Mouse (Mus musculus): ENCODE data around the gene Zfp786. TPM values are rescaled to one million over a fixed set of nuclear protein-coding genes. Genes with fewer than 3 reads are reported as not detected.
"Not testable (repeated sequence)": the region's sequence is repeated elsewhere in the genome, so short reads cannot be mapped to it uniquely, and the experiment has no call there.

Gene Zfp786
- polyA plus RNA-seq, 1 experiment from 2014 or later = 3.6 TPM

DNA sequence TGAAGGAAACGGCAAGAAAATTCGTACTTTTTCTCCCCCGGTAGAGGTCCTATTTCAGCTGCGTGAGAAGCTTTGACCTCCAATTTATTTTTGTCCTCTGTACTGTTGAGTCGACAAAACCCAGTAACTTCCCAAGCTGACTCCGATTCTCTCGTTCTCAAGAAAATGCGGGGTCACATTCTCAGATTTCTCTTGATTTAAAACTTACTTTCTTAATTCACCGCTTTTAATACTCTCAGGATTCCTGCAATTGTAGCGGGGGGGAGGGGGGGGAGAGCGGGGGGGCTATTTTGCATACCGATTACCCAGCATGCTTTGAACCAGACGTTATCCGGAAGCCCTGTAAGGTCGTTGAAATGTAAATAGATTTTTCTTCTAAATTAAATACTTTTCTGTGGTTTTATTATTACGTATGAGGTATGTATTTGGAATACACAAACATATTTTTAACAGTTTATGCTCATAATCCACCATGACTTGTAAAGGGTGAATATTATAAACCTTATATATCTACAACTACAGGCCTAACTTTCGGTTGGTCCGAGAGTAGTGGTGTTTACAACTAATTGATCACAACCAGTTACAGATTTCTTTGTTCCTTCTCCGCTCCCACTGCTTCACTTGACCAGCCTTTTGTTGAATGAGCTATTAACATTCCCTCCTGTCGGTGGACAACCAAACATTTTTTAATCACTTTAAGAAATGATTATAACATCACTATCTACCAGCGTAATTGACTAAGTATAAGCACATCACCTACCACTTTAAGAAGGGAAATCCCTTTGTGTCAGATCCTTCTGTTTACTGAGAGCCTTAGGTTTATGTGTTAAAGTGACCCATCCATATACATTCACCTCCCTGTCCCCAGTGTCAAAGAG is 49.3 kb downstream of the Zfp786 start:
- Histone ChIP-seq H3K4me3 (ENCODE audit: low read depth, low read length) (peak overlapping the region; percentile 52), H3K4me1 (replicated peaks; ENCODE audit: control insufficient read depth, insufficient read depth, low read length) (0 out of 2 replicates have a peak, but pooled peaks cover 5% of the 10 kb centered on the region), H3K9me3 (ENCODE audit: control insufficient read depth, low read length) (no peaks in the 10 kb centered on the region), H3K9ac (ENCODE audit: low read length) (peak overlapping the region; percentile 37), H3K36me3 (ENCODE audit: control insufficient read depth, insufficient read depth, low read length) (no peaks in the 10 kb centered on the region), H3K27ac (ENCODE audit: low read depth) (peak overlapping the region; percentile 74), H3K4me2 (ENCODE audit: low read length) (peak overlapping the region; percentile 57), H3K27me3 (replicated peaks; ENCODE audit: control insufficient read depth, insufficient read depth, low read length) (no peaks in the 10 kb centered on the region)
- ATAC-seq (replicated peaks; ENCODE audit: low FRiP score, low TSS enrichment, low read depth) (peak; percentile 72), DNase-seq (ENCODE audit: low spot score) (peak; percentile 74)
- WGBS = under 1% methylated on average over 21 of the region's 21 CpGs

DNA sequence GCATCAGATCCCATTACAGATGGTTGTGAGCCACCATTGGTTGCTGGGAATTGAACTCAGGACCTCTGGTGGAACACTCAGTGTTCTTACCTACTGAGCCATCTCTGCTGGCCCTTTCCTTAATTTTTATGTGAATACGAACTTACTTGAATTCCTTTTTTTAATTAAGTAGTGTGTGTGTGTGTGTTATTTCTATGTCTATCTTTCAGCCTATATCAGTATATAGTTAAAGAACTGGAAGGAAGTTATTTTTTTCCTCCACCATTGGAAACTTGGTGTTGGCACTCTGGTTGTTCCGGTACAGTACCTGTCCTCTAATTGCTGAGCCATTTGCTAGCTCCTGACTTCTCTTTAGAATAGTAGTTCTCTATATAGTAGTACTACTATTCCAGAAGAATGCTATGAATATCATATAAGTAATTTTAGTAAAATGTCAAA is 50.1 kb downstream of the Zfp786 start:
- Histone ChIP-seq H3K27me3 (replicated peaks; ENCODE audit: control insufficient read depth, insufficient read depth, low read length) (no peaks in the 10 kb centered on the region), H3K4me1 (replicated peaks; ENCODE audit: control insufficient read depth, insufficient read depth, low read length) (0 out of 2 replicates have a peak, but pooled peaks cover 5% of the 10 kb centered on the region), H3K9ac (ENCODE audit: low read length) (no peak overlapping the region; the same call in 1 of the 2 replicates), H3K27ac (ENCODE audit: low read depth) (no peak overlapping the region), H3K9me3 (ENCODE audit: control insufficient read depth, low read length) (no peaks in the 10 kb centered on the region), H3K4me2 (ENCODE audit: low read length) (peak overlapping the region; percentile 57), H3K4me3 (ENCODE audit: low read depth, low read length) (peak overlapping the region; percentile 52), H3K36me3 (ENCODE audit: control insufficient read depth, insufficient read depth, low read length) (no peaks in the 10 kb centered on the region)
- ATAC-seq (replicated peaks; ENCODE audit: low FRiP score, low TSS enrichment, low read depth) = peak; percentile 14; the same call in 1 of the 2 replicates
- 19% methylated on average over 2 of the region's 2 CpGs for WGBS
- DNase-seq (ENCODE audit: low spot score) = no peak

DNA sequence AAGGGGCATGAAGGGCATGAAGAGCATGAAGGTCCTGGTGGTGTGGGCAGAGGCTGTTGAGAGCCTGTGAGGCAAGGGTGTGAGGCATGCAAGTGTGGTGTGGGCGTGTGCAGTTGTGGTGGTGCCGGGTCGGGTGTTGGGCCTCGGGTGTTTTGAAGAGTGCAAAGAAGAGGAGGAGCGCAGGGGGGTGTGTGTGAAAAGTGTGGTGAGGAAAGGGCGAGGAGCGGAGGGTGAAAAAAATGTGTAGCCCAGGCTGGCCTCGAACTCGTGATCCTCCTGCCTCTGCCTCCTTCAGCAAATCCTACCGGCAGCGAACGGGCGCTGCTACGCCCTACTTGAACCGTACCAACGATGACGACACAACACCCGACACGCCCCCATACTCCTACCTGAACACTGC is 58.9 kb downstream of the Zfp786 start:
- H3K4me2 ChIP-seq (ENCODE audit: low read length); H3K36me3 ChIP-seq (ENCODE audit: control insufficient read depth, insufficient read depth, low read length); ATAC-seq (replicated peaks; ENCODE audit: low FRiP score, low TSS enrichment, low read depth); H3K4me1 ChIP-seq (replicated peaks; ENCODE audit: control insufficient read depth, insufficient read depth, low read length); H3K27ac ChIP-seq (ENCODE audit: low read depth); H3K9ac ChIP-seq (ENCODE audit: low read length); H3K9me3 ChIP-seq (ENCODE audit: control insufficient read depth, low read length); H3K27me3 ChIP-seq (replicated peaks; ENCODE audit: control insufficient read depth, insufficient read depth, low read length); H3K4me3 ChIP-seq (ENCODE audit: low read depth, low read length): not testable (repeated sequence)
- peak; percentile 59 for DNase-seq (ENCODE audit: low spot score)
- WGBS = 55% methylated on average over 7 of the region's 19 CpGs

DNA sequence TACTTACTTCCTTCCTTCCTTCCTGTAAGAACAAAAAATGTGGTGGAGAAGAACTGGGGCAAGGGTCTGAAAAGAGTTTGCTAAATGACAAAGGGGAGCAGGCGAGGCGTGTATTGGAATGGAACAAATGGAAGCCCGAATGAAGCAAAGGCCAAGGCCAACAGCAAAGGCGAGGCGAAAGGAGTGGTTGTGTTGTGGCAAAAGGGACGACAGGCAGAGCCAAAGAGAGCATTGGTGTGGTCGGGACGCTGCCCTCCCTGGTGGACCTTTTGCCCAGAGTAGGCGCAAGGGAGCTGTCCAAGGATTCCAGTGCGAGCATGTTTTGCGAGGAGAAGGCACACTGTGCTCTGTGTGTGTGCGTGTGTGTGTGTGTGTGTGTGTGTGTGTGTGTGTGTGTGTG is 59.6 kb downstream of the Zfp786 start:
- DNase-seq (ENCODE audit: low spot score) = not testable (repeated sequence)
- WGBS = 79% methylated on average over 11 of the region's 12 CpGs

DNA sequence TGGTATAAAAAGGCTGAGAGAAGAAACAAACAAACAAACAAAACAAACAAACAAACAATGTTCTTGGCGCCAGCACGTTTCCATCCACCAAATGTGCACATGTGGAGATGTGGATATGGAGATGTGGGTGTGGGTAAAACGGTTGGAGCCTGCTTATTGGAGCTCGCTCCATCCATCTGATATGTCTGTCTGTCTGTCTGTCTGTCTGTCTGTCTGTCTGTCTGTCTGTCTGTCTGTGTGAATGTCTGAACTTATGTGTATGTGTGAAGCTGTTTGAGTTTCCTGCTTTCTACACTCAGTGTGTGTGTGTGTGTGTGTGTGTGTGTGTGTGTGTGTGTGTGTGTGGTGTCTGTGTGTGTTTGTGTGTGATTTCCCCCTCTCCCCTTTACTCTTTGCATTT is 60.8 kb downstream of the Zfp786 start:
- H3K9me3 ChIP-seq (ENCODE audit: control insufficient read depth, low read length); H3K4me2 ChIP-seq (ENCODE audit: low read length); H3K36me3 ChIP-seq (ENCODE audit: control insufficient read depth, insufficient read depth, low read length); H3K9ac ChIP-seq (ENCODE audit: low read length); DNase-seq (ENCODE audit: low spot score); H3K4me1 ChIP-seq (replicated peaks; ENCODE audit: control insufficient read depth, insufficient read depth, low read length); H3K27me3 ChIP-seq (replicated peaks; ENCODE audit: control insufficient read depth, insufficient read depth, low read length); ATAC-seq (replicated peaks; ENCODE audit: low FRiP score, low TSS enrichment, low read depth); H3K27ac ChIP-seq (ENCODE audit: low read depth); H3K4me3 ChIP-seq (ENCODE audit: low read depth, low read length): not testable (repeated sequence)
- 77% methylated on average over 4 of the region's 4 CpGs for WGBS

More for the DNA sequence above, 59.6 kb downstream of the Zfp786 start:
- not testable (repeated sequence) for H3K9ac ChIP-seq (ENCODE audit: low read length); H3K4me3 ChIP-seq (ENCODE audit: low read depth, low read length); H3K27me3 ChIP-seq (replicated peaks; ENCODE audit: control insufficient read depth, insufficient read depth, low read length); H3K9me3 ChIP-seq (ENCODE audit: control insufficient read depth, low read length); H3K4me2 ChIP-seq (ENCODE audit: low read length); ATAC-seq (replicated peaks; ENCODE audit: low FRiP score, low TSS enrichment, low read depth); H3K36me3 ChIP-seq (ENCODE audit: control insufficient read depth, insufficient read depth, low read length); H3K4me1 ChIP-seq (replicated peaks; ENCODE audit: control insufficient read depth, insufficient read depth, low read length); H3K27ac ChIP-seq (ENCODE audit: low read depth)

MicroRNA genes within 50 kb of the gene (microRNA counts, 519-probe panel; counts per million panel counts)
- microRNA mmu-miR-704 = not detected

Small RNA genes within 50 kb of the gene (microRNA-seq; reads per million reads assigned to microRNA genes)
- not detected for gene Mir704

Other genes starting within 250 kb of the Zfp786 start
- gene Ezh2, start 235.5 kb downstream of the Zfp786 start, polyA plus RNA-seq (2014; fragmentation: Nextera tagmentation; extraction: Ambion mirVana) = 75.4 and 78.2 TPM in 2 replicates
- gene Pdia4, start 17.4 kb downstream of the Zfp786 start, polyA plus RNA-seq (2014; fragmentation: Nextera tagmentation; extraction: Ambion mirVana) = 266 and 279 TPM in 2 replicates
- gene Zfp398, start 4.8 kb upstream of the Zfp786 start, polyA plus RNA-seq (2014; fragmentation: Nextera tagmentation; extraction: Ambion mirVana) = 8.5 and 9.0 TPM in 2 replicates
- 10.3 and 11.1 TPM in 2 replicates for gene Zfp282, start 46.3 kb upstream of the Zfp786 start, polyA plus RNA-seq (2014; fragmentation: Nextera tagmentation; extraction: Ambion mirVana)
- gene Zfp212, start 89.6 kb upstream of the Zfp786 start, polyA plus RNA-seq (2014; fragmentation: Nextera tagmentation; extraction: Ambion mirVana) = 13.4 and 15.9 TPM in 2 replicates
- gene Zfp956, start 122.5 kb upstream of the Zfp786 start, polyA plus RNA-seq (2014; fragmentation: Nextera tagmentation; extraction: Ambion mirVana) = 9.7 and 11.1 TPM in 2 replicates
- 8.7 and 10.5 TPM in 2 replicates for gene Zfp777, start 218.0 kb upstream of the Zfp786 start, polyA plus RNA-seq (2014; fragmentation: Nextera tagmentation; extraction: Ambion mirVana)

Data from intestine, embryonic 14.5 days (tissue).